Mouse (Mus musculus): ENCODE results near the gene Zfr.
"Not testable (repeated sequence)": the region's sequence is repeated elsewhere in the genome, so short reads cannot be mapped to it uniquely, and the experiment has no call there.

Gene Zfr

GRCm38 (mm10) chr15:12194817-12195735 lies 77.4 kb downstream of the Zfr start:
- in situ Hi-C loops (cut with MboI), result no loop called here

GRCm38 (mm10) chr15:12195966-12196365 lies 78.3 kb downstream of the Zfr start:
- in situ Hi-C loops (cut with MboI), result no loop called here

GRCm38 (mm10) chr15:12196410-12197191 lies 79.0 kb downstream of the Zfr start:
- in situ Hi-C loops (cut with MboI), result no loop called here

- in situ Hi-C loops (cut with MboI), result no loop called here
Observed at GRCm38 (mm10) chr15:12197361-12197760, 79.7 kb downstream of the Zfr start.

- in situ Hi-C loops (cut with MboI), result no loop called here
Observed at GRCm38 (mm10) chr15:12200021-12200420, 82.4 kb downstream of the Zfr start.

- in situ Hi-C loops (cut with MboI), result no loop called here
Observed at GRCm38 (mm10) chr15:12201856-12202255, 84.2 kb downstream of the Zfr start.

GRCm38 (mm10) chr15:12202456-12202855 lies 84.8 kb downstream of the Zfr start:
- in situ Hi-C loops (cut with MboI), result no loop called here

GRCm38 (mm10) chr15:12203008-12203407 lies 85.4 kb downstream of the Zfr start:
- in situ Hi-C loops (cut with MboI), result not testable (repeated sequence)

- in situ Hi-C loops (cut with MboI), result no loop called here
Observed at GRCm38 (mm10) chr15:12203512-12204318, 86.1 kb downstream of the Zfr start.

GRCm38 (mm10) chr15:12204319-12205159 lies 86.9 kb downstream of the Zfr start, which contains the start of gene Mtmr12:
TSS of gene Mtmr12 (plus strand) at chr15:12205028.
- in situ Hi-C loops (cut with MboI), result no loop called here

- in situ Hi-C loops (cut with MboI), result no loop called here
Observed at GRCm38 (mm10) chr15:12205160-12205901, 87.7 kb downstream of the Zfr start.

- in situ Hi-C loops (cut with MboI), result no loop called here
Observed at GRCm38 (mm10) chr15:12205902-12206645, 88.4 kb downstream of the Zfr start.

GRCm38 (mm10) chr15:12206646-12207222 lies 89.1 kb downstream of the Zfr start:
- in situ Hi-C loops (cut with MboI), result no loop called here

- in situ Hi-C loops (cut with MboI), result no loop called here
Observed at GRCm38 (mm10) chr15:12207556-12208090, 90.0 kb downstream of the Zfr start.

- in situ Hi-C loops (cut with MboI), result no loop called here
Observed at GRCm38 (mm10) chr15:12211577-12211976, 93.9 kb downstream of the Zfr start.

- in situ Hi-C loops (cut with MboI), result no loop called here
Observed at GRCm38 (mm10) chr15:12212266-12212665, 94.6 kb downstream of the Zfr start.

- in situ Hi-C loops (cut with MboI), result no loop called here
Observed at GRCm38 (mm10) chr15:12214531-12215414, 97.1 kb downstream of the Zfr start.

- in situ Hi-C loops (cut with MboI), result no loop called here
Observed at GRCm38 (mm10) chr15:12215415-12215718, 97.7 kb downstream of the Zfr start.
